Mouse (Mus musculus) thymus, adult 2 months (tissue): Measurements from ENCODE around the gene Epha6.

Experiments
- CTCF ChIP-seq: fragments of 200-500 bp; IDR thresholded peaks from 2 replicates; pipeline ENCODE4 v1.5.1; 2012; ENCODE audit warnings: mild to moderate bottlenecking, control low read depth, low read length, moderate library complexity, borderline replicate concordance; ENCODE audit not compliant: control insufficient read depth, poor library complexity, insufficient read depth; ENCODE audit errors: extremely low read depth
- POLR2A ChIP-seq: fragments of 200-500 bp; IDR thresholded peaks from 2 replicates; pipeline ENCODE4 v1.6.1; 2012; ENCODE audit warnings: mild to moderate bottlenecking, low read length, control low read depth, moderate library complexity; ENCODE audit not compliant: control insufficient read depth, poor library complexity, insufficient read depth; ENCODE audit errors: extremely low read depth

GRCm38 (mm10) chr16:60604613-60605012 lies 718 bp downstream of the Epha6 start:
- TF ChIP-seq CTCF: no peak
- no peak for TF ChIP-seq POLR2A
